Mouse (Mus musculus): Measurements from ENCODE around the gene Spata17. TPM values are rescaled to one million over a fixed set of nuclear protein-coding genes. Genes with fewer than 3 reads are reported as not detected.
A peak's percentile ranks its signal among the peaks of the same experiment; 100 is the strongest.

Gene Spata17
- total RNA-seq (2021): not detected
- long read RNA-seq, experiment 1: 0 reads
- long read RNA-seq, experiment 2: 0 reads

GRCm38 (mm10) chr1:187215181-187216116 is at the start of gene Spata17, which contains the start of gene Gpatch2:
TSS of gene Spata17 (minus strand) at chr1:187215465.
TSS of gene Gpatch2 (plus strand) at chr1:187215508.
- peak; percentile 66 to 83 for DNase-seq (ENCODE audit: low spot score in 2 of 2)

GRCm38 (mm10) chr1:187258756-187259155 is 43.5 kb upstream of the Spata17 start:
- no peak for DNase-seq (ENCODE audit: low spot score in 2 of 2)

- no peak for DNase-seq (ENCODE audit: low spot score in 2 of 2)
Observed at GRCm38 (mm10) chr1:187250741-187251262, 35.5 kb upstream of the Spata17 start.

- no peak for DNase-seq (ENCODE audit: low spot score in 2 of 2)
Observed at GRCm38 (mm10) chr1:187244734-187245133, 29.5 kb upstream of the Spata17 start.

GRCm38 (mm10) chr1:187241329-187241728 is 26.1 kb upstream of the Spata17 start:
- no peak for DNase-seq (ENCODE audit: low spot score in 2 of 2)

- no peak for DNase-seq (ENCODE audit: low spot score in 2 of 2)
Observed at GRCm38 (mm10) chr1:187240304-187240703, 25.0 kb upstream of the Spata17 start.

- DNase-seq (ENCODE audit: low spot score in 2 of 2): no peak
Observed at GRCm38 (mm10) chr1:187238061-187238460, 22.8 kb upstream of the Spata17 start.

- no peak for DNase-seq (ENCODE audit: low spot score in 2 of 2)
Observed at GRCm38 (mm10) chr1:187236296-187236695, 21.0 kb upstream of the Spata17 start.

GRCm38 (mm10) chr1:187235161-187235560 is 19.9 kb upstream of the Spata17 start:
- no peak for DNase-seq (ENCODE audit: low spot score in 2 of 2)

GRCm38 (mm10) chr1:187232996-187233615 is 17.8 kb upstream of the Spata17 start:
- DNase-seq (ENCODE audit: low spot score in 2 of 2): no peak

- no peak for DNase-seq (ENCODE audit: low spot score in 2 of 2)
Observed at GRCm38 (mm10) chr1:187232196-187232955, 17.1 kb upstream of the Spata17 start.

- DNase-seq (ENCODE audit: low spot score in 2 of 2): no peak
Observed at GRCm38 (mm10) chr1:187230255-187230654, 15.0 kb upstream of the Spata17 start.

GRCm38 (mm10) chr1:187228414-187229146 is 13.3 kb upstream of the Spata17 start:
- no peak for DNase-seq (ENCODE audit: low spot score in 2 of 2)

GRCm38 (mm10) chr1:187226328-187227025 is 11.2 kb upstream of the Spata17 start:
- no peak for DNase-seq (ENCODE audit: low spot score in 2 of 2)

- DNase-seq (ENCODE audit: low spot score in 2 of 2): no peak
Observed at GRCm38 (mm10) chr1:187220756-187221155, 5.5 kb upstream of the Spata17 start.

GRCm38 (mm10) chr1:187216620-187217410 is 1.6 kb upstream of the Spata17 start:
- no peak for DNase-seq (ENCODE audit: low spot score in 2 of 2)

GRCm38 (mm10) chr1:187210736-187211135 is 4.5 kb downstream of the Spata17 start:
- no peak for DNase-seq (ENCODE audit: low spot score in 2 of 2)

GRCm38 (mm10) chr1:187209496-187209895 is 5.8 kb downstream of the Spata17 start:
- DNase-seq (ENCODE audit: low spot score in 2 of 2): no peak

- no peak for DNase-seq (ENCODE audit: low spot score in 2 of 2)
Observed at GRCm38 (mm10) chr1:187205506-187205905, 9.8 kb downstream of the Spata17 start.
